Mouse (Mus musculus) colon, adult 2 months (tissue): ENCODE results near the gene Mtx1. TPM values are rescaled to one million over a fixed set of nuclear protein-coding genes. Genes with fewer than 3 reads are reported as not detected.

Experiments used
- polyA plus RNA-seq: library from polyadenylated mRNA; depleted of rRNA; stranded (reverse); fragments of >200 nt; gene quantifications from 2 replicates; pipeline ENCODE4 v1.2.3, GENCODE M21; 2012; rRNA removed

Mtx1 gene
- 165 and 219 TPM in 2 replicates for polyA plus RNA-seq

DNA sequence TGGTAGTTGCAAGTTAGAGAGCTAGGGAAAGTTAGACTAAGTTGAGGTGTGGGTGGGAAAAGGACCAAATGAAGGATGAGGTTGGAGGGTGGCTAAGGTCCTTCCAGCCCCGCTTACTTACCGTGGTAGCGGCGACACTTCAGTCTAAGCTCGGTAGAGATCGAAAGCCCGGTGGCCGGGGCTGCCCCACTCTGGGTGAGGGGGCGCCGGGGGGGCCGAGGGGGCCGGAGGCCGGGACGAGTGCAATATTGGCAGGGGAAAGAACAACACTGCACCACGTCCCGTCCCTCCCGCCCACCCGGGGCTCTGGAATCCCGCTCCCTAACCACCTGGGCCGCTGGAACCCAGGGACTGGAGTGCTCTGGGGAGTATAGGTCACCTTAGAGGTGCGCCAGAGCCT, at the start of gene Mtx1:
Gene Mtx1 (minus strand): TSS at position 189 of the 400 bp plus-strand sequence.

DNA sequence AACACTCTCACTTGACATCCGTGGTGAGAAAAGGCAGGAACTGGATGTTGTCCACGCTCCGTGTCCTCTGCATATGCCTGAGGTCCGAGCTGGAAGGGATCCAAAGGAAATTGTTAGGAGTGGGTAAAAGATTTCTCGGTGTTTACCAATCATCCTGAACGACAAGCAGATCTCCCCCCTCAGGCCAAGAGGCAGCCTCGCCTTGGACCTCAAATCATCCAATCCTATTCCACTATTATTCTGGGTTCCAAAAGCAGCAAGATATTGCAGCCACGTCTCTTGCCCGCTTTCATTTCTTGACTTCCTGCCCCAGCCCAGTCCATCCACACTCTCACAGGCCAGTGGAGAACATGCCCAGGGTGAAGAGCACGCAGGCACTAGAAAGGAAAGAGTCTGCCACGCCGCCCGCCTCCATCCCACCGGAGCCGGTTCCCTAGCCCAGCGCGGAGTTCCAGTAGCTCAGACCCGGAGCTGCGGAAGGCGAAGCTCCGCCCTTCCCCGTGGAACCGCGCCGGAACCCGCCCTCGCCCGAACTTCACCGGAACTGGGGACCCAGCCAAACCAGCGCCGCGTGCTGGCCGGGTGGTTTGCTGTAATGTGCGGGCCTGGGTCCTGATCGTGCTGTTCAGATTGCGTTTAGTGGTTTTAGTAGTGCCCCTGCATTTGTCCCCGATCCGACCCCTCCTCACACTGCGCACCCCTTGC, 43.3 kb upstream of the Mtx1 start, which contains the start of gene Slc50a1:
Gene Slc50a1 (minus strand): TSS at position 520 of the 705 bp plus-strand sequence.

DNA sequence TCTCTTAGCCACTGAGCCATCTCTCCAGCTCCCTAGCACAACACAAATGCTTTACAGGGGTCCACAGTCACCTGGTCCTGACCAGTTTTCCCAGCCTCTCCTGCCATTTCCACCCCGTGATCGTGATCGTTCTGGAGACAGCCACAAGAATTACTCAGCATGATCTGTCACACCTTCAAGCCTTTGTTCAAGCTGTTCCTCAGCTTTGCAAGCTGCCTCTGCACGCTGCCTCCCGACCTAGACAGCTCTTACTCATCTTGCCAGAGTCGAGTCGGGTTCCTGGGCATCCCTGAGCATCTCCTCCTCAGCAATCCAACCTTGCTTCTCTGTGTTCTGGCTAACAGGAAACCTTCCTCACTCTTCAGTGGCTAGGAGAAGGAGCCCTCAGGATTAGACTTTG, 32.2 kb upstream of the Mtx1 start, which contains the start of gene Dpm3:
Gene Dpm3 (plus strand): TSS at position 283 of the 400 bp plus-strand sequence.

DNA sequence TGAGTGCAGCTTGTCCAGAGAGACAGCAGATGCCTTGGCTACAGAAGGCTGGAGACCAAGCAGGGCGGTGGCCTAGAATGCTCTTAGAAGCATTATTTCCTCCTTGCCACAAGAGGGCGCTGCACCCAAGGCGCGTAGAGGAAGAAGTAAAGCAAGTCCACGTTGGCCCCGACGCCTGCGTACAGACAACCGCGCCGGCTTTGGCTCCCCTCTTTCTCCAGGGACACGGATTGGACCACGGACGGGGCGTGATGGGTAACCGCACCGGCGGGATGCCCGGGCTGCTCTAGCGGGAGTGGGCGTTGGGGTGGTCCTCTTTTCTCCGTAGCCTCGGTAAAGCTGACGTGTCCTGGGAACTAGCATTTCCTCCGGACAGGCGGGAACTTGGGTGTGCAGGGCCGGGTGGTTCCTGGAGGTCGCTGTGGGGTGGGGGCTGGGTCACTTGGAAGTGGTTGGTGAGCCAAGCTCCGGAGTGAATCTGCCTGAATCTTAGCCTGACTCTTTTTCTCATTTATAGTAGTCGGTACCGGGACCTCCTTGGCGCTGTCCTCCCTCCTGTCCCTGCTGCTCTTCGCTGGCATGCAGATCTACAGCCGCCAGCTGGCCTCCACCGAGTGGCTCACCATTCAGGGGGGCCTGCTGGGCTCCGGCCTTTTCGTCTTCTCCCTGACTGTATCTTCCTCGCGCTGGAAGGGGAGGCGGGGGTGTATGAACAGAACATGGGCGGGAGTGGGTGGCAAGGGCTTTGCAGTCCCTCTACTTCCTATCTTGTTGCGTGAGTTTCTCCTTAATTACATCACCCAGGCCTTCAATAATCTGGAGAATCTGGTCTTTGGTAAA, 19.6 kb upstream of the Mtx1 start, which contains the start of gene Trim46:
Gene Trim46 (minus strand): TSS at position 49 of the 840 bp plus-strand sequence.

DNA sequence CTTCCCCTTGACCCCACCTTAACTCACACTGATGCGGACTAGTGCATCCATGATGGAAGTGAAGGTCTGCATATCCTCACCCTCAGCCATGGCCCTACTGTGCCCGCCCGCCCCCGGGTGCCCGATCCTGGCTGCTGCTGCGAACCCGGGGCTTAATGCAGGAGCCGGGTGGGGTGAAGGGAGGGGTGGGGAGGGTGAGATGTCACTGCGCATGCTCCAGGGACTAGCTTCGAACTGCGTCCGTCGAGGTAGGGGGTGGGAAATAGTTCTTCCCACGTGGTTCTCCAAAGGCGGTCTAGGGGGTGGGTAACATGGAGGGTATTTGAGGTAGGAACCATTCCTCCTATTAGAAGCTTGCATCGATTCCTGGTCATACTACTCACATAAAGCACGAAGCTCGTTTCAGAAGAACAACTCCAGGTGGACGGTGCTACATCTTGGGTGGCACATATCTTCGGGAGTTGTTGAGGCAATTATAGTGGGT, 18.8 kb upstream of the Mtx1 start, which contains the start of gene Krtcap2:
Gene Krtcap2 (plus strand): TSS at position 279 of the 484 bp plus-strand sequence.

DNA sequence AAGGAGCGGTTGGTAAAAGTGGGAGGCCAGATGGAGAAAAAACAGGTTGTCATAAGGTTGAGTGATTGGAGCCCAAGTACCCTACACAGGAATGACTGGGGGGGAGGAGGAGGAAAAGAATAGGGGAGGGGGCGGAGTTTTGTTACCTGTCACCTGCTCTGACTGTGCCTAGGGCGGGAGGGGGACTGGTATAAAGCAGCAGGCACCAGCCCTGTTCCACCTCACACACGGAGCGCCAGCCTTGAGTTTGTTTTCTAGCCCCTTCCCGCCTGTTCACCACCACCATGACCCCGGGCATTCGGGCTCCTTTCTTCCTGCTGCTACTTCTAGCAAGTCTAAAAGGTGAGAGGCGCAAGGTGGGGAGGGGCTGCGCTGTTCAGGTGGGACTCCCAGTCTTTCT, 1.9 kb upstream of the Mtx1 start, which contains the start of gene Muc1:
Gene Muc1 (plus strand): TSS at position 222 of the 400 bp plus-strand sequence.

DNA sequence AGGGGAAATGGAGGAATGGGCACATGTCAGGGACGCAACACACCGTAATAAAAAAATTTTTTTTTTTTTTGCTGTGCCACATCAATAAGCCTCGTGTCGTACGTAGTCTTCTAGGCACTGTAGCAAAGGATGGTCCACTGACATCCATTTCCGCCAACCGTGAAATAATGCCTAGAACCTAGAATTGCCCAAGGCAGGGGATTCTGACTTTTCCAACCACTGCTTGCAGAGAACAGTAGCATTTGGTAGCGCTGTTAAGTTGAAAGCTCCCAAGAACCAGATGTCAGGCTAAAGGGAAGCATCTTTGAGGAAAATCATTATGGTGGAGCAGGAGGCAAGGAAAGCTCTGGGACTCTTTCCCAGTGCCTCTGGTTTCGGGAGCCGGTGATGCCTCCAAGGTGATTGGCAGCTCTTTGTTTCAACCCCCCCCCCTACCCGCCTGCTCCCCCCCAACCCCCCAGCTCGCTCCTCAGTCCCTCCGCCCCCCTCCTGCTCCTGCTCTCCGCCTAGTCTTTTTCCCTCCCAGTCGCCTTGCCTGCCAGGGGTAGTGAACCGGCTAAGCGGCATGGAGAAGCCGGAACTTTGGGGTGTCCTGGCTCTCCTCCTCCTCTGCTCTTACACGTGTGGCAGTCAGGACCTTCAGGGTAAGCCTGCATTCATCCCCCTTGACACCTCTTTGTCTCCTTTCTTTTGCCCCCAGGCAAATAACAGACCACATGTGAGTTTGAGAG, 12.0 kb downstream of the Mtx1 start, which contains the start of gene Thbs3:
Gene Thbs3 (plus strand): TSS at position 500 of the 731 bp plus-strand sequence.

DNA sequence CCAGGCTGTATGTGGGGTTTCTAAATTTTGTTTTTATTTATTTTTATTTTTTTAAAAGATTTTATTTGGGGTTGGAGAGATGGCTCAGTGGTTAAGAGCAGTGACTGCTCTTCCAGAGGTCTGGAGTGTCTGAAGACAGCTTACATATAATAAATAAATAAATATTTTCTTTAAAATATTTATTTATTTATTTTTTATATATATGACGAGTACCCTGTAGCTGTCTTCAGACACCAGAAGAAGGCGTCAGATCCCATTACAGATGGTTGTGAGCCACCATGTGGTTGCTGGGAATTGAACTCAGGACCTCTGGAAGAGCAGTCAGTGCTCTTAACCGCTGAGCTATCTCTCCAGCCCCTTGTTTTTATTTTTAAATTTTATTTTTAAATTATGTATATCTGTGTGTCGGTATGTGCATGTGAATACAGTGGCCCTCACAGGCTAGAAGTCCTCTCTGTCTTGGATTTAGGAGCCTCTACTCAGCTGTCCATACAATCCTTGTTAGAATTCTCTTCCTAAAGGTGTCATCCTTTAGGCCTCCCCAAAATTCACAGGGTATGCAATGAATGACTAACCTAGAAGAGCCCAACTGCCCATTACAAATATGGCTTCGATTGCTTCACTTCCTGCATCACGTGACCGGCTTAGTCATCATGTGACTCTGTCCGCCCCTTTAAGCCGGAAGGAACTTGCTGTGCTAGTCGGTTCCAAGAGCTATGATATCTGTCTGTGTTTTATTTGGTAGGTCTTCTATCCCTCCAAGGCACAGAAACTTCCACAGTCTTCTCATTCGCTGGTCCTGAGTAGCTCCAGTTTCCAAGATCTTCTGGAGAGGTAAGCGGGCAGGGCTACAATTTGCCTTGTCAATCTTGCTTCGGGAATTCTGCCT, 24.4 kb downstream of the Mtx1 start, which contains the start of gene Gba:
Gene Gba (plus strand): TSS at position 676 of the 889 bp plus-strand sequence.

DNA sequence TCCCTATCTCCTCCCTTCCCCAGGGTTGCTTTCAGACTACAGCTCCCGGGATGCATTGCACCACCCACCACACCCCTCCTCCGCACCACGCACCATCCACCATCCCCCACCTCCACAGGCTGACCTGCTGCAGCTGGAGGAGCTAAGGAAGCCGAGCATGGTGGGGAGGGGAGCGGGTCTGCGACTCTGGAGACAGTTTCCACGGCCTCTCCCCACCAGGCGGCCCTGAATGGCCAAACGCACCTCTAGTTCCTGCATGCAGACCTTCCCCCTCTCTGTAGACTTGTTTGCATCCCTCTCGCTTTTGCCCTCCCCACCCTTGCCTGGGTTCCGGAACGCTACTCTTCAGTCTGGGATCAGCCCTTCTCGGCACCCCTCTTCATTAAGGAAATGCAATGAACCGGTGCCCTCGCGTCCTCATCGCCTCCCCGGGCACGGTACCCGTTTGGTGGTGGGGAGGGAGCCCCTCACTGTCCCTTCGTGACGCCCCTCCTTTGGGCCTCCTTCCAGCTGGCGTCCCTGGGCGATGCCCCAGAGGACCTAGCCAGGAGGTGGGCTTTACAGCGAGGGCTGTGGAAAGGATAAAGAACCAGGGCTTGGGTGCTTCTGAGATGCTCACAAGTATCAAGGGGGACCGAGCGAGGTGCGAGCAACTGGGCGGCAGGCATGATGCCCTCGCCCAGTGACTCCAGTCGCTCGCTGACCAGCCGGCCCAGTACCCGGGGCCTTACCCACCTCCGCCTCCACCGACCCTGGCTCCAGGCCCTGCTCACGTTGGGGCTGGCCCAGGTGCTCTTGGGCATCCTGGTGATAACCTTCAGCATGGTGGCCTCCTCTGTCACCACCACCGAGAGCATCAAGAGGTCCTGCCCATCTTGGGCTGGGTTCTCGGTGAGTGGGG, 43.6 kb downstream of the Mtx1 start, which contains the start of gene Fam189b:
Gene Fam189b (plus strand): TSS at position 86 of the 901 bp plus-strand sequence.

DNA sequence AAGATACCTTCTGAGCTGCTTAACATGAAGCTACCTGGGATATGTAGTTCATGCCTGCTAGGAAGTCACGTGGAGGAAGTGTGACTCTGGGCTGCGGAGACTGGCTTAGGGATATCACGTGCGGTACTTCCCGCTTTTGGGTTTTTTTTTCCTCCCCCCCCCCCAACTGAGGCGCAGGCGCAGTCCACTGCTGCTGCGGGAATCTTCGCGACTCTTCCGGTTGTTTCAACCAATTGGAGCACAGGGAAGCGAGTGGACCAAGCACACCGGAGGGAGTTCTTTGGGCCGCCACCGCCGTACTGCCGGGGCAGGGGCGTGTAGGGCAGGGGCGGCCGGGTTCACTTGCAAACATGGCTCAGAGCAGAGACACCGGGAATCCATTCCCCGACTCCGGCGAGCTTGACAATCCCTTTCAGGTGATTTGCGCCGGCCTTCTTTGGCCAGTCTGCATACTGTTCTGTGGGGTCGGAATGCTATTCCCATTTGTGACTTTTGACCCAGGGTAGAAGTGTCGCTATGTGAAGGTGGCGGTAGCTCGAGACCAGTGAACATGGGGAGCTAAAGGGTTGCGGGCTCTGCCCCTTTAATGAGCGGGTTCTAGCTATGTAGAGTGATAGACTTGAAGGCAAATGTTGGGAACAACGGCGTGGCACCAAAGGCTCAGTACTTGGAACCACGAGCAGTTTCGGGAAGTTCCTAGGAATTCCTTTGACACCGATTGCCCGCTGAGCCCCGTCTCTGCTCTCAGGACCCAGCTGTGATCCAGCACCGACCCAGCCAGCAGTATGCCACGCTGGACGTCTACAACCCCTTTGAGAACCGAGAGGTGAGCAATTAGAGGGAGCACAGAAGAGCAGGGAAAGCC, 49.4 kb downstream of the Mtx1 start, which contains the start of gene Scamp3:
Gene Scamp3 (plus strand): TSS at position 232 of the 865 bp plus-strand sequence.

DNA sequence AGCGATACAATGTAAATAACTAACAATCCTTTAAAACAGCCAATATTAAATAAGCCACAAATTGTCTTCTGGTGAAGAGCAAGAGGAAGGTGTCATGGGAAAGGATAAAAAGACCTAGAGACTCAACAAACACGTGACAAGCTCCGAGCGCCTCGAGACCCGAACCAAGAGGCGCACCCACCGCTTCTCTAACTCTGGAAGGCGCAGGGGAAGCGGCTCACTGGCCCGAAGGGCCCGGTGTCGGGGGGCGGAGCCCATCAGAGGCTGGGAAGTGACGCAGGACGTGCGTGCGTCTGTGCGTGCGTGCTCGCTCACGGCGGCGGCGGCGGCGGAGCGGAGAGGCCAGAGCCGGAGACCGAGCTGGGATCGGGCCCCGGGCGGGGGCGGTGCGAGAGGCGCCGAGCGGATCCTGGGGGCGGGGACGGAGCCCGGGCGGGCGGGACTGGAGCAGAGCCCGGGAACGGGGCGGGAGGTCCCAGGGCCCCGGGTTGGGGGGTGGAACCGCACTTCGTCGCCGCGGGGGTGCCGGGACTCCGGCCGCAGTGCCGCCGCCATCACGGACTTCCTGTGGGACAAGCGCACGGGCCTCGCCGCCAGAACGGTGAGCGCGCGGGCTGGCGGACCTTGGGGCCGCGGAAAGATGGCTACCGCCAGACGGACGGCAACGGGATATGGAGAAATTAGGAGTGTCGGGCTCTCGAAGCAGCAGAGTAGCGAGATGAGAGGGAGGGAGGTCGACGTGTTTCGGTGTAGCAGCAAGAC, 62.2 kb downstream of the Mtx1 start, which contains the start of gene Clk2:
Gene Clk2 (plus strand): TSS at position 290 of the 762 bp plus-strand sequence.

DNA sequence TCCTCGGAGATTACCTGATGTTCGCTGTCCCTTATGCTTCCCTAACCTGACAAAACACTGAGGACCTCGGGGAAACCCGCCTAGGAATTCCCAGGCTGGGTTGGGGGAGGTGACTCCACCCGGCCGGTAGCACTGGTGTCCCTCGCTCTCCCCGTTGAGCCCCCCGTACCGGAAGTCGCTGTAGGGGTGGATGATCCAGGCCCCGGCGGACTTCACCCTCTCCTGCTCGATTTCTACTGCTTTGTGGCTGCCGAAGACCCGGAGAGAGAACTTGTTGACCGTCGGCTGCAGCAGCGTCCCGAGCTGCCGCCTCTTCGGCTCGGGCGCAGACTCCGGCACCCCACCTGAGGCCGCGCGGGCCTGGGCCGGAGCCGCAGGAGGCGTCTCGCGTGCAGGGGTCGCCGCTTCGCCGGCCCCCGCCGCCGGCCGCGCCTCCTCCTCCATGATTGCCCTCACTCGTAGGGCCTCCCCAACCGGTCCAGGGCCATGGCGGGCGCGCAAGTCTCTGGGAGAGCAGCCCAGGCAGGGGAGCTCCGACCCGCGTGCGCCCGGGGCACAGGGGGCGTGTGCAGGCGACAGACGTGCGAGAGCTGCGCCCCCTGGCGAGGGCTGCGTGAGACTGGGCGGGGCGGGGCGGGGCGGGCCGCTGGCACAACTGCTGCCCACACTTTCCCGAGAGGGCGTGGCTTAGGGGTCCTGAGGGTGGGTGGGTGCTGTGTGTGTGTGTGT, 67.1 kb downstream of the Mtx1 start, which contains the start of gene Hcn3:
Gene Hcn3 (minus strand): TSS at position 581 of the 729 bp plus-strand sequence.

Other genes starting within 250 kb of the Mtx1 start
- 51.1 and 73.3 TPM in 2 replicates for gene Rusc1, start 133.8 kb downstream of the Mtx1 start, polyA plus RNA-seq
- not detected in 2 replicates for gene Gm43738, start 126.0 kb downstream of the Mtx1 start, polyA plus RNA-seq
- gene Fdps, start 125.1 kb downstream of the Mtx1 start, polyA plus RNA-seq, result 109 and 128 TPM in 2 replicates
- 240 and 244 TPM in 2 replicates for gene Pklr, start 90.9 kb downstream of the Mtx1 start, polyA plus RNA-seq
- 1.1 and 1.4 TPM in 2 replicates for gene Hcn3, start 66.9 kb downstream of the Mtx1 start, polyA plus RNA-seq
- gene Clk2, start 62.3 kb downstream of the Mtx1 start, polyA plus RNA-seq, result 42.4 and 43.0 TPM in 2 replicates
- gene Scamp3, start 49.6 kb downstream of the Mtx1 start, polyA plus RNA-seq, result 95.0 and 102 TPM in 2 replicates
- gene Fam189b, start 43.9 kb downstream of the Mtx1 start, polyA plus RNA-seq, result 40.2 and 42.7 TPM in 2 replicates
- gene Gba, start 24.2 kb downstream of the Mtx1 start, polyA plus RNA-seq, result 60.8 and 73.9 TPM in 2 replicates
- 48.4 and 68.6 TPM in 2 replicates for gene Thbs3, start 11.9 kb downstream of the Mtx1 start, polyA plus RNA-seq
- gene Muc1, start 2.0 kb upstream of the Mtx1 start, polyA plus RNA-seq, result 26.0 and 27.3 TPM in 2 replicates
- gene Krtcap2, start 18.9 kb upstream of the Mtx1 start, polyA plus RNA-seq, result 263 and 392 TPM in 2 replicates
- gene Trim46, start 19.2 kb upstream of the Mtx1 start, polyA plus RNA-seq, result 60.5 TPM in 2 replicates
- 440 and 595 TPM in 2 replicates for gene Dpm3, start 32.3 kb upstream of the Mtx1 start, polyA plus RNA-seq
- gene Slc50a1, start 43.5 kb upstream of the Mtx1 start, polyA plus RNA-seq, result 254 and 375 TPM in 2 replicates
- 126 and 153 TPM in 2 replicates for gene Efna1, start 54.1 kb upstream of the Mtx1 start, polyA plus RNA-seq
- gene Efna3, start 95.9 kb upstream of the Mtx1 start, polyA plus RNA-seq, result 9.3 and 13.3 TPM in 2 replicates
- gene Efna4, start 110.9 kb upstream of the Mtx1 start, polyA plus RNA-seq, result 17.4 and 24.5 TPM in 2 replicates
- gene Adam15, start 122.9 kb upstream of the Mtx1 start, polyA plus RNA-seq, result 211 and 244 TPM in 2 replicates
- gene Dcst2, start 134.9 kb upstream of the Mtx1 start, polyA plus RNA-seq, result 0.67 and 1.0 TPM in 2 replicates
- gene Dcst1, start 138.2 kb upstream of the Mtx1 start, polyA plus RNA-seq, result 0.77 and 1.1 TPM in 2 replicates
- 214 and 219 TPM in 2 replicates for gene Zbtb7b, start 167.7 kb upstream of the Mtx1 start, polyA plus RNA-seq
- not detected in 2 replicates for gene Lenep, start 175.7 kb upstream of the Mtx1 start, polyA plus RNA-seq
- 37.4 and 39.6 TPM in 2 replicates for gene Flad1, start 184.8 kb upstream of the Mtx1 start, polyA plus RNA-seq
- gene Cks1b, start 191.3 kb upstream of the Mtx1 start, polyA plus RNA-seq, result 9.7 and 11.2 TPM in 2 replicates
- gene Shc1, start 191.4 kb upstream of the Mtx1 start, polyA plus RNA-seq, result 75.3 and 76.4 TPM in 2 replicates
- gene Pygo2, start 203.1 kb upstream of the Mtx1 start, polyA plus RNA-seq, result 131 and 151 TPM in 2 replicates
- 90.6 and 98.9 TPM in 2 replicates for gene Pbxip1, start 209.6 kb upstream of the Mtx1 start, polyA plus RNA-seq
- 18.7 and 31.3 TPM in 2 replicates for gene Pmvk, start 227.5 kb upstream of the Mtx1 start, polyA plus RNA-seq